Mouse (Mus musculus): ENCODE measurements around the gene Pcdh15. TPM values are rescaled to one million over a fixed set of nuclear protein-coding genes. Genes with fewer than 3 reads are reported as not detected.

The Pcdh15 gene
- polyA plus RNA-seq, 1 experiment: 23.2 TPM

DNA sequence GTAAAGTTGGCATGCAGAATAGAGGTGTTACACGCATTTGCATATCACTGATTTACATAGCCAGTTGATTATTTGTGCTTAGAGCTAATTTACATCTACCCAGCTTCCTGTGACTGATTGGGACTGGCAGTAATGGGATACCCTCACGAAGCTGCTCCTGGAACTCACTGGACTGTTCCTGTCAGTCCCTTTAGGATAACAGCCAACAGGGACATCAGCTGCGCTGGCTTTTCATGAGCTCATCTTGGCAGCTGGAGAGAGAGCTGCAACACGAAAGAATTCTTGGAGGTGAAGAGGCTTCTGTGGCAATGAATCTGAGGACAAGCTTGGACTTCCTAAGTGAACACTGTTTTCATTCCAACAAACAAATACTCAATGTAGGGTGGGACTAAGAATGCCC, 683.8 kb downstream of the Pcdh15 start:
- DNase-seq (ENCODE audit: extremely low spot score in 1 of 2, low spot score in 1 of 2): no peak

DNA sequence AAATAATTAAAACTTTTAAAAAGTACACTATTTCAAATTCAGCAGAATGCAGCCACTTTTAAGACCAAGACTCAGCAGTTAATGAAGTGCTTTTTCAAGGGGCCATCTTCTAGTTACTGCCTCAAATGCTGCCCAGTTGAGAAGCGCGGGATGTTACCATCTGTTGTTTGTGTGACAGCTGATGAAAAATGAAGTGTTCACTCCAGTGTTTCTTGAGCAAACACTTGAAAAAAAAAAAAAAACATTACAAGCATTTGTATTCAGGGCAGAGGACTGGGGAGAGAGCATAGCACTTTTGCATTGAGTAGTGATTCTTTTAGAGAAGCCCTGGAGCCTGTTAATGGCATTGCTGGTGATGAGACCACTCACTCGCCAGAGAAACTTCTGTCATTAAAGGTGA, 689.0 kb downstream of the Pcdh15 start:
- no peak for DNase-seq (ENCODE audit: extremely low spot score in 1 of 2, low spot score in 1 of 2)

DNA sequence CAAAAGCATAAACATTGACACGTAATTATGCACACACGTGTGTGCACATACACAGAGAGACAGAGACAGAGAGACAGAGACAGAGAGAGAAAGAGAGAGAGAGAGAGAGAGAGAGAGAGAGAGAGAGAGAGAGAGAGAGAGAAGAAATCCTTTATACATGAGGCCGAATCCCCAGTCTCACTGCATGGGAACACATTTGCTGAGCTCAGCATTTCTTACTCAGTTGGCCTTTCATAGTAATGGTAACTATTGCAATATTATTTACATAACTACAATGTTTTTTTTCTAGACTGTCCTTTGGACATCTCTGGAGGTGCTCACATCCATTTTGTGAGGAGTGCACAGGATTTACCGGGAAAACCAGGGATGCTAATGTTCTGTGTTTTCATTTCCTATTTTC, 705.9 kb downstream of the Pcdh15 start:
- DNase-seq (ENCODE audit: extremely low spot score in 1 of 2, low spot score in 1 of 2): no peak

DNA sequence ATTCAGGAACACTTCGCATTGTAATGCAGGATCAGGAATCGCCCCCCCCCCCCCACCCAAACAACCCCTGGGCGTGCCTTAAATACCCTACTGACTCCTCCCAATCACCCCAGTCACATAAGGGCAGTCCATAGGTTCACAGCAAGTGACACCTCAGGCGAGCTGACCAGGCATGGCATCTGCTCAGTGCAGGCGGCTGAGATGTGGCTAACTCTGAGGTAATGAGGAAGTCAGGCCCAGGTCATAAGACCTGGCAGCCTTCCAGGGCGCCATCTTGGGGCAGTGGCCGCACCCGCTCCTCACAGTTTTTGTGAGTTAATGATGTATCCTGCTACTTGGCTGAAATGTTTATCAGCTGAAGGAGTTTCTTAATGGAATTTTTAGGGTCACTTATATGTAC, 713.2 kb downstream of the Pcdh15 start:
- no peak for DNase-seq (ENCODE audit: extremely low spot score in 1 of 2, low spot score in 1 of 2)

DNA sequence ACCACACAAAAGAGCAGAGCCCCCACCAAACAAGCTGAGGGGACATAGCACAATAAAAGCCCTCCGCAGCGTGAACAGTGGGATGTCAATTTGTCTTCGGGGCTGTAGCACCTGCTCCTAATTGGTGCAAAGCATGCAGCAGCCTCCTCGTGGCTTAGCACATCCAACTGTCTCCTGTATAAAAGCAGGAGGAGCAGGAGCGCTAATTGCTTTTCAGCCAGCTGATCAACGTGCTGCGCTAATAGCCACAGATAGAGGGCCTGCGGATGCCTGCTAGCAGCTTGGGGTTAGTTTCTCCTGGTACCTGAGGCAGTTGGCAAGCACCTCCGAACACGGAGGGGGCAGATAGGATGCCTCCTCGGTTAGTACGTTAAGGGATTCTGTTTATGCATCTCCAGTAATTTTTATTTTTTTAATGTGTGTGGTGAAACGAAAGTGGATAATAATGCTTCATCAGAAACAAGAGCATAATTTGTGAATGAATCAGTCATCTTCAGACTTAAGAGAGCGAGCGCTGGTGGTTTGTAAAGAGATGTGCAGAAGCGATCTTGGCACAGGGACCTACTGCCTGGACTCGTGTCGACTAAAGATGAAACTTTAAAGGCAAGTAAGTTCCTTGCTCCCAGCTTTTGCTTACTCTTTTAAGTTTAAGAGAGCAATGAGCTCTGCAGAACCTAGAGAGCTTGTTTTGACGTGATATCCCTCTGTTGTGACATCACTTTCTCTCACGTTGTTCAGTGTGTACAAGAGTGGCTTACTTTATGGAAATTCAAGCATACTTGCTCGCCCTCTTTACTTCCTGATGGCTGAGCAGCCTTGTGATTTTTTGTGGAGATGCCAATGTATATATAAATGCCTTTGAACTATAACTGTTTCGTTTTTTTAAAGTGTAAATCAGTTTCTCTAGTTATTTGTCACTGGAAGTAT, 722.8 kb downstream of the Pcdh15 start:
- peak; percentile 4 to 39 for DNase-seq (ENCODE audit: extremely low spot score in 1 of 2, low spot score in 1 of 2)

DNA sequence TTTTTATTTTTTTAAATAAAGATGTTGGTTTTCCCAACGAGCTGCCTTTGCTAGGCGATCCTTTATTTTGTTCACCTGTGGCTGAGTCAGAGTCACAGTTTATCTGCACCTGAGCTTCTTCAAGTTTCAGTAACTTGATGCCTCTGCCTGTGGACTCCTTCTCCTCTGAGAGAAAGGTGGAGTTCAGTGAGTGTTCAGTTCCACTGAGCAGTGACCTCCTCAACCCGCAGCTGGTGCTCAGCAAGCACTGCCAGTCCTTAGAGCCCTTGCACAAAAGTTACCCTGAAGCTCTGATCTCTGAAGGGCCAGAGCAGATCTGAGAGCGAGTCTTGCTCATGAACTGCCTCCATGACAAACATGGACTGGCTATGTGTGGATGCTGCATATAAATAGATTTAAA, 724.1 kb downstream of the Pcdh15 start:
- no peak for DNase-seq (ENCODE audit: extremely low spot score in 1 of 2, low spot score in 1 of 2)

DNA sequence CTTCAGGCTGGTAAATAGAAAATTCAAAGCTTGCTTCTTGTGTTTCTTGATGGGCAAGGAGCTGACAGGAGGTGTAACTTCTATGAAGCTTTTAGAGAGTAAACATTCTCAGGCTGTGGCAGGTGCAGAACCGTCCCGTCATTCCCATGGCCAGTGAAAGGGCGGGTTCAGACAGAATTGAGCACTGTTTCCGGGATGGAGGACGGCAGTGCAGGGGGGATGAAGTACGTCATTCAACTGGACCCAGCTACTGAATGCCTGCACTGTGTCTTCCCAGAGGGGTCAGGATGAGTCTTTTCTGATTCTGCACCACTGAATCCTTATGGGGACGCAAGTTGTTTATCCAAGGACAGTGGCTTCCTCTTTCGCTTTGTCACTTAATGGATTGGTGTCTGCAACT, 727.2 kb downstream of the Pcdh15 start:
- peak; percentile 3 to 16 for DNase-seq (ENCODE audit: extremely low spot score in 1 of 2, low spot score in 1 of 2)

DNA sequence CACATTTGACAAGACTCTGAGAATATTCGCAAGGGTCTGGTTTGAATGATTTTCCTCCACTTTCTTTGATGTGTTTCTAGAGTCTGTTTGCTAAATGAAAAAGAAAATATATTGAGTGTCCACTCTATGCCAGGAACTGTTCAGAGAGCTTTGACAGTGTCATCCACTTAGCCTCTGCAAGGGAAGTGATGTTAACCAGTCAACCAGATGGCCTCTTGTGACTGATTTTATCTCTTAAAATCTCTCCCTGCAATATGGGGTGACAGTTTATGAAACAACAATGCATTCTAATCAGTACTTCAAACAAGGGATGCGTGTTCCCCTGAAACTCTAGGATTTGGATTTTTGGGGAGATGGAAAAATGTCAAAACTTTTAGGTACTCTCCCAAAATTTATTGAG, 729.6 kb downstream of the Pcdh15 start:
- no peak for DNase-seq (ENCODE audit: extremely low spot score in 1 of 2, low spot score in 1 of 2)

DNA sequence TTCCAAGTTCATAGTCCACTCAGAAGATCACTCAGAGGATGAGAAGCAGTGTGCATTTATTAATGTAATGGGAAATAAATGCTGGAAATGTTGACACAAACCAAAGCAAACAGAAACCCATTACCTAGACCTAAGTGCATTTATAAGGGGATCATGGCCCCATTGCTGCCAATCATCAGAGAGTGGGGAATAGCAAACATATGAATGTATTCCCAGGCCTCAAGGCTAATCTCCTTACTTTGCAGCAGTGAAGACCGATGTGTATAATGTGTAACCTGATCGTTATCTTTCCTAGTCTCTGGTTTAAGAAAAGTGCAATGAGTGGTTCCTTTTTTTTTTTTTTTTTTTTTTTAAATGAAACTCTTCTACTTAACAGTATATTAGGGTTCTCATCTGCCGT, 745.9 kb downstream of the Pcdh15 start:
- no peak for DNase-seq (ENCODE audit: extremely low spot score in 1 of 2, low spot score in 1 of 2)

DNA sequence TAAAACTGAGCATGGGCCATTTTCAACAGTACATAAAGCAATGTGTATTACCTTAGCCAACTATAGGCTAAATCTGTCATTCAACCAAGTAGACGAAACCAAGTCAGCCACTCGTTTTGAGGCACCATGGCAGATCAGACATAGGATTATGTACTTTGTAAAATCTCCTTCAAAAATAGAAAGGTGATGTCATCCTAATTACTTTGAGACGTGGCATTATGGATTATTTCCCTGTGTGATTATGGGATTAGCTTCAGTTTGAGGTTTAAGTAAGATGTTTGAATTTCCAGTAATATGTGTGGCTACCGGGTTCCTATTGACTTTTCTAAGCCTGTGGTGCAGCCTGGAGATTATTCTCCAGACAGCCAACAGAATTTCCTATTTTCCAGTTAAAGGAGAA, 763.0 kb downstream of the Pcdh15 start:
- DNase-seq (ENCODE audit: extremely low spot score in 1 of 2, low spot score in 1 of 2): no peak

DNA sequence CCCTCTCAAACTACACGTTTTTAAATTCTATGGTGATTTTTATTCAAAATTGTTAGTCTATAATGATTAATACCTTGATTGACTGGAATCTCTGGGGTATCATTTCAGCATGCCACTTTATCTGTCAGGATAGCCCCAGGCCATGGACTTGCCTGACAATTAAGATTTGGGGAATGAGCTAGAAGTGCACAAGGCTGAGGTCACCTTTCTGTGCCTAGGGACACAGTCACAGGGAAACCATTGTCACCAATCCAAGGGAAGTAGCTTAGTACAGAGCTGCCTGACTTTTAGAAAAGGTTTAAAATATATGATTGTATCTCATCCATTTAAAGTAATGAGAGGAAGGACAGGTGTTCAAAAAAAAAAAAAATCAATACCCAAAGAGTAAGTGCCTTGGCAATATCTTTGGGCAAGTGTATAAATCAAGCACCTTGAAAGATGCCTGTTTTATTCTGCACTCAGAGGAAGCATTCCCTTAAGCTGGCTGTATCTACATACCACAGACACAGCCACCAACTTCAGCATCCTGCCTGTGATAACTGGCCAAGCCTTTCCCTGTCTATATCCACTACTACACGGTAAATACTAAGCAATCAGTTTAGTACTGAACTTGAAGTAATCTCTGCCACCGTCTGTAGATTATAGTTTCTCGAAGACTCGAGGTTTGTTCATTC, 779.0 kb downstream of the Pcdh15 start:
- DNase-seq (ENCODE audit: extremely low spot score in 1 of 2, low spot score in 1 of 2): no peak

DNA sequence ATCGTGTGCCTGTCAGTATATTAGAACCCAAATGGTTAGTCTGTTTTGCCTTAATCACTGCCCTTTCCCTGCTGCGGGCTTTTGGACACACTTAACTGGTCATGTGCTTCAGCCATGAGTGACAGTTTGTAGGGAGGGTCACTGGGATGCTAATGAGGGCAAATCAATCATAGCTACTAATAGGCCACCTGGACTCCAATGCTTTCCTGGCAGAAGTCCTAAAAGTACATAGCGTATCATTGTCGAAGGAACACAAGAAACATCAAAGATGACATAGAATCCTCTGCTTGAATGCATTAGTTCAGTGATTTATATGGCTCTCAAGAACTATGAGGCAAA, 779.6 kb downstream of the Pcdh15 start:
- no peak for DNase-seq (ENCODE audit: extremely low spot score in 1 of 2, low spot score in 1 of 2)

DNA sequence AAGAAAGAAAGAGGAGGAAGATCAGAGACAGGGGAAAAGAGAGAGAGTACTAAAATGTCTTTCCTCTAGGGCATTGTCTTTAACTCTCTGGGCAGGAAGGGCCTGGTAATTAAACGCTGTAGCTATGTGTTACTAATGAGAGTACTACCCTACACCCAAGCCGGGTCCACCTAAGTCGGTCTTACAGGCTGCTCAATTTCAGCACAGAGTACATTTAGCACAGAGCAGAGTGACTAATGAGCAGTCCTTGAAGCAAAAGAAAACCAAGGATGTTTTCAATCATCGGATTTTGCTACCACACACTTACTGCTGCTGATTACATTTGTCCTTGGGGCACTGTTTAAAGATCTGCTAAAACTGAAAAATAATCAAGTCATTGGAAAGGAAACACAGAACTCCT, 788.6 kb downstream of the Pcdh15 start:
- no peak for DNase-seq (ENCODE audit: extremely low spot score in 1 of 2, low spot score in 1 of 2)

DNA sequence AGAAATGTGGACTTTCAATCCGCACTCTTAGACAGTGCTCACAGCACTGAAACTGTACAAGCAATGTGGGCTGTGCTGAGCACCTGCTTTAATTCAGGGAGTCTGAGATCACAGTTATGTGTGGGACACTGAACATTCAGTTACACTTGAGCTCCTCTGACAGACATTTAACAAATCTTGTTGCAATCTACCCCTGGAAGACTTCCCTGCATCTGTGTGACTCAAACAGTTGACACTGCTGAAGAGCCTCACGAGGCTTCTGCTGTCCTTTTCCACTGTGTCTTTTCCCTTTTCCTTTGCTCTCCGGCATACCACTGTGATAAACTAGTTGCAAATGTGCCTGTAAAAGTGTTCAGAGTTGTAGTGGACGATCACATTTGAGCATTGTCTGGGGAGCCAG, 793.1 kb downstream of the Pcdh15 start:
- peak in 1 of 2 experiments; percentile 4 for DNase-seq (ENCODE audit: extremely low spot score in 1 of 2, low spot score in 1 of 2)

DNA sequence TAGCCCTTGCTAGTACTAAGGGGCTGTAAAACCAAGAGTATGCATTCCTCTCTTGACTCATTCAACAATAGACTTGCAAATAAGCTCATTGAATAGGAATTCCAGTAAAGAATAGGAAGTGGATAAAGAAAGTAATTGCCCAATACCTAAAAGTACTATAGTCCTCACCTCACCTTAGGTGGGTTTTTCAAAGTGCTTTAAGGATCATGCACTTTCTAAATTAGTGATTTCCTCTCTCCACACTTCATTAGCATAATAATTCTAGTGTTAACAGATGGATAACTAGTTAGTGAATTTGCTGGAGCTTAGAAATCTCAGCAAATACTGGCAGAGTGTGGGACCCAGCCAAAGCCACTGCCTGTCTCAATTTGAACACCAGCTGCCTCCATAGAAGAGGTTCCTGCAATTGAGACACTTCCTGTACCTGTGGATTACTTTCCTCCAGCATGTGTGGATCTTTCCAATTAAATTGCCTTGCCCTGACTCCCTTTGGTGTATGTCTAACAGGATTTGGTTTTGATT, 797.0 kb downstream of the Pcdh15 start:
- no peak for DNase-seq (ENCODE audit: extremely low spot score in 1 of 2, low spot score in 1 of 2)

DNA sequence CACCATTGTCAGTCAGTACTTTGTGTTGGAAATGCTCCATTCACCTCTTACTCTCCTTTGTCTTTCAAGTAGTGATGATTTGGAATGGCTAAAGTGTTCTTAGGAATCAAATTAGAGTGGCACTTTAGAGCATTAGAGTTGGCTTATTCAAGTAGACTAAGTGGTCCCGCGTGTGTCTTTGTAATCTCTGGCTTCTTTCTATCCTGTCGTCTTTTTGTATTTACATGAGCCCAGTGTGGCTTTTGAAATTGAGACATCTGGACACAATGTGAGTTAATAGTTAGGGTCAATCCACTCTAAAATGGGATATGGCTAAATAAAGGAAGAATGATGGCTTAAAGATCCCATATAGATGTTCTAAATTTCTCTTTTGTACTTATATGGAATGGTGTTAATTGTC, 800.0 kb downstream of the Pcdh15 start:
- no peak for DNase-seq (ENCODE audit: extremely low spot score in 1 of 2, low spot score in 1 of 2)

DNA sequence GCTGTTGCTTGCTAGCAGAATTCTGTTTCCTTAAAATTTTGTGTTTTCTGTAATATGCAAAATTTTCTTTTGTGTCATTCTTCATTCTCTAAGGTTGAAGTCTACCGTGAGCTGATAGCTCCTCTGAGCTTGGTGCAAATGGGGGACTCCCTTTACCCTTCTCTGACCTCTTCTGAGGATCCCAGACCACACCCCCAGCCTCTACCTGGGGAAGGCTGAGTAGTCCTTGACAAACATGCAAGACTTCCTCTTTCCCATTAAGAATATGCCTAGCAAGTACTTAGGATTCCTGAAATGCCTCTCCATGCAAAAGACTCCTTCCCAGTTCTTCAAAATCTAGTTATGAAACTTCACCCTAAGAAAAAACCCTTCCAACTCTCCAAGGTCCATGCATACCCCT, 808.5 kb downstream of the Pcdh15 start:
- DNase-seq (ENCODE audit: extremely low spot score in 1 of 2, low spot score in 1 of 2): no peak

DNA sequence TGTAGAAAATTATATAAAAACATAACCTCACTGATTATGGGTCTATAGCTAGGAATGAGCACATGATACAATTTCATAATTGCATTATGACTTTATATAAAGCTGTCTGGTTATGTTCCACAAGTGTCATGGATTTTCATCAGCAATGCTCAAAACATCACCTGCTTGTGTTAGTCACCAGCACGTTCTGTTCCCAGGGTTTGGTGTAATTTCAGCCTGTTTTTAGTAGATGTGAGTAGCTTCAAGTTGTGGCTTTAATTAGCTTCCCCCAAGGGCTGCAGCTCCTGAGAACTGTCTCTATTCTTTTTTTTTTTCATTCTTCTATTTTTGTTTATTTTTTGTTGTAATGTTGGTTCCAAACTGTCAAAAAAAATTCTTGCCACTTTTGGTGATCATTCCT, 809.4 kb downstream of the Pcdh15 start:
- DNase-seq (ENCODE audit: extremely low spot score in 1 of 2, low spot score in 1 of 2): peak; percentile 20

DNA sequence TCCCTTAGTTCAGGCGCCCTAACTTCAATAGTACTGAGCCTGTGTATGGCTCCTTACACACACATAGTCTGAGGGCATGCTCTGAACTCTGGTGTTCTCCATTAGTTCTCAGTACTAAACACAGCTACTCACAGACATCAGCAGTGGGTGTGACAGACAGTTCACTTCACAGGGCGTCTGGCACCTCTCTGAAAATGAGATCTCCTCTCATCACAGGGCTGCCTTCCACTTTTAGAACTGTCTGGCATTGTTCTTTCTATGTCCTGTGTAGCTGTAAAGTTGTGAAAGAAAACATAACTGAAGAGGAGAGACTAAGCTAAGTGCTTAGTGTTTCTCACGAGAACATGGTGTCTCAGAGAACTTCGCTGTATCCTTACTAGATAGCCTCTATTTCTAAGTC, 816.0 kb downstream of the Pcdh15 start:
- peak in 1 of 2 experiments; percentile 13 for DNase-seq (ENCODE audit: extremely low spot score in 1 of 2, low spot score in 1 of 2)

DNA sequence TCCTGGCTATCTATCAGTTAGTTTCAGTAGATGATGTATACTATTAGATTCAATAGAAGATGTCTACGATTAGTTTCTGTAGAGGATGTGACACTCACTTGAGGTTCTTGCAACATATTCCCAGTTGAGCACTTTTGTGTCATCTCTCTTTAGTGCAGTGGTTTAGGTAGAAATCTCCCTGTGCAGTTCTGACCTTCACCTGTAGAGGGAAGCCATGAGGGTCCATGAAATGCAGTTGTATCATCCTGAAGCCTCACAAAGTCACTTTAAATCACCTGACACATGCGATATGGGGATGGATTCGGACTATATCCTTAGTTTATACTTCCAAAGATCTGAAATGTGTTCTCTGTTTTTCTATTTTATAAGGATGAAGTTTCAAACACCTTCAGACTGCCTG, 822.4 kb downstream of the Pcdh15 start:
- peak in 1 of 2 experiments; percentile 59 for DNase-seq (ENCODE audit: extremely low spot score in 1 of 2, low spot score in 1 of 2)

DNA sequence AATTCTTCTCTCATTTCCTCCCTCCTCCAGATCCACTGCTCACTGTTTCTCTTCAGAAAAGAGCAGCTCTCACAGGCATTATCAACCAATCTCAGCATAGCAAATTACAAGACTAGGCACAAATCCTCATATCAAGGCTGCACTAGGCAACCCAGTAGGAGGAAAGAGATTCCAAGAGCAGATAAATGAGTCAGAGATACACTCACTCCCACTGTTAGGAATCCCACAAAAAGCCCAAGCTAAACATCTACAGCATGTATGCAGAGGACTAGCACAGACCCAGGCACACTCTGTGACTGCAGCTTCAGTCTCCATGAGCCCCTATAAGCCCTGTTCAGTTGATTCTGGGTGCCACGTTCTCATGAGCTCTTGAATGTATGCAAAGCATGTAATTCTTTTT, 829.5 kb downstream of the Pcdh15 start:
- DNase-seq (ENCODE audit: extremely low spot score in 1 of 2, low spot score in 1 of 2): peak in 1 of 2 experiments; percentile 12

DNA sequence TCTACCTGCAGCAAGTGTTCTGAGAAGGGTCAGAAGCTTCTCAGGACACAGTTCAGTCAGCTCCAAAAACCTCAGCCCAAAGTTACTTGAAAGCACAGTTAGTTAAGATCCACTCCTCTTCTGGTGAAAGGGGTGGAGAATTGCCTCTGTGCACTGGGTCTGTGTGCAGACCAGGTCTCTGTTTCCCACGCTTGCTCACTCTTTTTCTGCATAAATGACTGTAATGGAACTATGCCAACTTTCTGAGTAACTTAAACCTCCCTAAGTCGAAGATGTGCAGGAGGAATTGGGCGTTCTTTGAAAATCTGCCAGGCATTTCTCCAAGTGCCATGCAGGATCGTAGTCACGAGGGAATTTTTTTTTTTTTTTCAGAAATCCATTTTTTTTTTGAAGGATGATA, 830.6 kb downstream of the Pcdh15 start:
- peak in 1 of 2 experiments; percentile 66 for DNase-seq (ENCODE audit: extremely low spot score in 1 of 2, low spot score in 1 of 2)
